Mouse (Mus musculus) hindbrain, embryonic 11.5 days (tissue): Measurements from ENCODE around the gene Abcb6. TPM values are rescaled to one million over a fixed set of nuclear protein-coding genes. Genes with fewer than 3 reads are reported as not detected.
A peak's percentile ranks its signal among the peaks of the same experiment; 100 is the strongest.

Experiments used
- ATAC-seq: fragments of 200-750 bp; cut with Nextera tagmentation; 2 replicates; pipeline ENCODE4 v1.8.0; 2017; ENCODE audit warnings: mild to moderate bottlenecking, moderate TSS enrichment, moderate library complexity; ENCODE audit not compliant: low FRiP score
- DNase-seq: peaks from one replicate; pipeline ENCODE4 v3.0.0-alpha.2; 2015; ENCODE audit warnings: low spot score
- H3K27ac ChIP-seq: fragments of 300-500 bp; sonication (generic); 2 replicates; pipeline ENCODE4 v1.5.1; 2014; ENCODE audit warnings: mild to moderate bottlenecking, low read depth, low read length
- H3K27me3 ChIP-seq: fragments of 300-500 bp; sonication (generic); 2 replicates; pipeline ENCODE4 v1.6.1; 2014; ENCODE audit warnings: mild to moderate bottlenecking, low read length, moderate library complexity, mixed read lengths; ENCODE audit not compliant: control insufficient read depth, insufficient read depth
- H3K36me3 ChIP-seq: fragments of 300-500 bp; sonication (generic); 2 replicates; pipeline ENCODE4 v1.6.1; 2014; ENCODE audit warnings: mild to moderate bottlenecking, low read length, moderate library complexity, mixed read lengths; ENCODE audit not compliant: control insufficient read depth, insufficient read depth
- H3K4me1 ChIP-seq: fragments of 300-500 bp; sonication (generic); replicated peaks from 2 replicates; pipeline ENCODE4 v1.6.1; 2014; ENCODE audit warnings: low read length, mixed read lengths; ENCODE audit not compliant: control insufficient read depth, insufficient read depth
- H3K4me2 ChIP-seq: fragments of 300-500 bp; sonication (generic); replicated peaks from 2 replicates; pipeline ENCODE4 v1.6.1; 2014; ENCODE audit warnings: mild to moderate bottlenecking, low read depth, low read length
- H3K4me3 ChIP-seq: fragments of 300-500 bp; sonication (generic); 2 replicates; pipeline ENCODE4 v1.5.1; 2014; ENCODE audit warnings: low read depth, low read length
- H3K9ac ChIP-seq: fragments of 300-500 bp; sonication (generic); 2 replicates; pipeline ENCODE4 v1.6.1; 2014; ENCODE audit warnings: low read depth, low read length
- H3K9me3 ChIP-seq: fragments of 300-500 bp; sonication (generic); 2 replicates; pipeline ENCODE4 v1.6.1; 2016; ENCODE audit warnings: low read length; ENCODE audit not compliant: control insufficient read depth
- WGBS: fragments of 180-500 bp; shearing (Covaris S2); extraction: QIAGEN DNeasy Blood & Tissue Kit; methylation state at CpG from one replicate; pipeline ENCODE4 v1.1.7; 2014; 5-methylcytosine and 5-hydroxymethylcytosine counted together
- polyA plus RNA-seq: library from polyadenylated mRNA; unstranded; fragments of >200 nt; fragmentation: Nextera tagmentation; extraction: Ambion mirVana; gene quantifications from 2 replicates; pipeline ENCODE4 v1.2.1, GENCODE M21; 2014

Abcb6 gene
- polyA plus RNA-seq, 1 experiment from 2014 or later, result 21.8 TPM

DNA sequence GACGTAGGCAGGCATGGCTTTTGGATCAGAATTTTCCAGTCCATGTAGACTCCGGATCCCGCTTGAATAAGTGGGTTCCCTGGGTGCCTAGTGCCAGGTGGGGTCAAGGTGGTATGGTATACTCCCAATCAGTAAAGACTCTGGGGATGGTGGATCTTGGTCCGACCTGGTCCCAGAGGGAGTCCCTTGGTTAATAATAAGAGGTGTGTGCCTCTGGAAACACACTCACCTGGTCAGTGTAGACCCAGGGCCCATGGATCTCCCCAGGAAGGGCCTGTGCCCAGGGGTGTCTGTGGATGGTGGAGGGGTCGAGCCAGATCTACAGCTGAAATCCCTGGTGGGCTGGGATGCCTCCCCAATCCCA lies 11.0 kb upstream of the Abcb6 start:
- peak overlapping the region; percentile 78 for H3K4me3 ChIP-seq
- DNase-seq, result no peak
- H3K4me2 ChIP-seq, result peak overlapping the region; percentile 95
- no peaks in the 10 kb centered on the region for H3K36me3 ChIP-seq
- peak overlapping the region; percentile 90 for H3K27ac ChIP-seq
- WGBS, result 43% methylated on average over 5 of the region's 5 CpGs
- H3K9me3 ChIP-seq, result no peaks in the 10 kb centered on the region
- H3K27me3 ChIP-seq, result no peaks in the 10 kb centered on the region
- peak overlapping the region; percentile 87 for H3K9ac ChIP-seq
- no peaks in the 10 kb centered on the region for H3K4me1 ChIP-seq
- ATAC-seq, result no peak

DNA sequence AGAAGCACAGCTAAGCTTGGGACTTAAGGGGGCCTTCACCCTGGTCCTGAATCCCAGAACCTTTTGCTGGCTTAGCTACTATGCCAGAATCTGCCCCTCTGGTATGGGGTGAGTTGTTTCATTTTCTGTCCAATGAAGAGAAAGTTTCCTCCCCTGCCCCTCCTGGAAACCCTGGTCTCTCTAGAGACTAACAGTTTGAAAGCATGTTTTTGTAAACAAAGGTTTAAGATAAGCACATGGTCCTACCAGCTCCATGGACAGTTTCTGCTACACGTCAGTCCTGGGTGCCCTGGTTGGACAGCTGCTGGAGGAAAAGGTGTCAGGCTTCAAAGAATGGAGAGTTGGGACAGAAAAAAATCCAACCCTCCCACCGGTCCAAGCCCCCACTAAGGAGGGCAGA lies 10.4 kb upstream of the Abcb6 start:
- Histone ChIP-seq H3K9ac (no peak overlapping the region), H3K4me2 (no peak overlapping the region), H3K27me3 (no peaks in the 10 kb centered on the region), H3K4me3 (no peak overlapping the region), H3K36me3 (no peaks in the 10 kb centered on the region), H3K27ac (no peak overlapping the region), H3K4me1 (no peaks in the 10 kb centered on the region), H3K9me3 (no peaks in the 10 kb centered on the region)
- DNase-seq (no peak), ATAC-seq (no peak)
- WGBS, result 73% methylated on average over 2 of the region's 2 CpGs

DNA sequence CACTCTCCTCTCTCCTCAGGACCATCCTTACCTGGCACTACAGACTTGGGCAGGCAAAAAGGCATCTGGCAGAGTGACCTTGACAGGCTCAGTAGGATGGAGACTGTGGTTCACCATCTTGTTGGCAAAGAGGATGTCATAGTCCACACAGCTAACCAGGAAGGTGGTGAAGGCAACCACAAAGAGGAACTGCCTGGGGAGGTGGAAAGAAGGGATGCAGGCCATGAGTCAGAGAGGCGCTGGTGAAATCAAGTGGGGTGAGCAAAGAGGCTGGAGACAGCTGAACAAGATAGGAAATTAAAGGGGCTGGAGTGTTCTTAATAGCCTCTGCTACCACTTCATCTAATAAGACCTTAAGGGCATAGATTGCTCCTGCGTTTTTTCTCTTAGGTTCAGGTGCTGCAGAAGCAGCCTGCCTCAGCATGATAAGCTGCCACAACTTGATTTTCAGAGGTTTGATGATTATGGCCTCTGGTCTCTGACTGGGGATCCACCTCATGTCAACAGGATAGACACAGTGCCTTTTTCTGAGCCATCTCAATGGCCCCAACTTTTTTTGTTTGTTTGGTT lies 7.8 kb upstream of the Abcb6 start:
- no peak for ATAC-seq
- 90% methylated on average over 2 of the region's 2 CpGs for WGBS
- no peaks in the 10 kb centered on the region for H3K9me3 ChIP-seq
- no peak for DNase-seq
- H3K4me3 ChIP-seq, result no peak overlapping the region
- no peak overlapping the region for H3K4me2 ChIP-seq
- H3K9ac ChIP-seq, result no peak overlapping the region
- no peaks in the 10 kb centered on the region for H3K27me3 ChIP-seq
- H3K27ac ChIP-seq, result no peak overlapping the region
- no peaks in the 10 kb centered on the region; the same call in 1 of the 2 replicates for H3K36me3 ChIP-seq
- H3K4me1 ChIP-seq, result no peaks in the 10 kb centered on the region

DNA sequence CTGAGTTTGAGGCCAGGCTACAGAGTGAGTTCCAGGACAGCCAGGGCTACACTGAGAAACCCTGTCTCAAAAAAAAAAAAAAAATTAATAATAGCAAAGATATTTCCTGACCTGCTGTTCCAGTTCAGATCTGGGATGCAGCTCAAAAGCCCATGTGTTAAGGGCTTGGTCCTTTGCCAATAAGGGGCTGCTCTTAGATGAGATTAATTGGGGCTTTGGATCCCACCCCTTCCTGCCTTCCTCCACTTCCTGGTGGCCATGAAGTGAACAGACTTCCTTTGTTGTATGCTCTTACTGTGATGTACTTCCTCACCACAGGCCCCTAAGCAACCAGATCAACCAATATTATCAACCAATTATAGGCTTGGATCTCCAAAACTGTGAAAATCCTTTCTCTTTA lies 6.9 kb upstream of the Abcb6 start:
- Histone ChIP-seq H3K9me3 (no peaks in the 10 kb centered on the region), H3K27me3 (no peaks in the 10 kb centered on the region), H3K27ac (no peak overlapping the region), H3K4me3 (no peak overlapping the region), H3K9ac (no peak overlapping the region), H3K4me1 (no peaks in the 10 kb centered on the region), H3K36me3 (peaks cover 4% of the 10 kb centered on the region; the same call in 1 of the 2 replicates), H3K4me2 (no peak overlapping the region)
- no peak for DNase-seq
- ATAC-seq, result no peak

DNA sequence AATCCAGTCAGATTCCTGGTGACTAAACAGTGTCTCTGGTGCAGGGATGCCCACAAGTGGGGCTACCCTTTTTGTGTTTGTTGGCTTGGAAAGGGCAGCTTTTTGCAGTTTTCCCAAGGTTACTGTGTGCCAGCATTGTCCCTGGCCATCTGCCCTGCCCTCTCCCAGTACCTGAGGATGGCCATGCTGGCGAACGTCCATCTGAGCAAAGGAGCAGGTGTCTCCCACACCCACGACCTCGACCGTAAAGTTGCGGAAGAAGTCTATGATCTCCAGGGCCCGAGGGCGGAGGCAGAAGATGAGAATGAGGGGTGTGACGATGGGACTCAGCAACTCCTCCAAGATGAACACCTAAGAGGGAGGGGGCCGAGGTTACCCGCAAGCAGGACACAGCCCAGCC lies 5.3 kb upstream of the Abcb6 start:
- Histone ChIP-seq H3K36me3 (peaks cover 4% of the 10 kb centered on the region; the same call in 1 of the 2 replicates), H3K27ac (no peak overlapping the region), H3K4me2 (no peak overlapping the region), H3K4me1 (no peaks in the 10 kb centered on the region), H3K4me3 (no peak overlapping the region), H3K9me3 (no peaks in the 10 kb centered on the region), H3K9ac (no peak overlapping the region), H3K27me3 (no peaks in the 10 kb centered on the region)
- WGBS, result 93% methylated on average over 11 of the region's 11 CpGs
- ATAC-seq, result no peak
- DNase-seq, result no peak

DNA sequence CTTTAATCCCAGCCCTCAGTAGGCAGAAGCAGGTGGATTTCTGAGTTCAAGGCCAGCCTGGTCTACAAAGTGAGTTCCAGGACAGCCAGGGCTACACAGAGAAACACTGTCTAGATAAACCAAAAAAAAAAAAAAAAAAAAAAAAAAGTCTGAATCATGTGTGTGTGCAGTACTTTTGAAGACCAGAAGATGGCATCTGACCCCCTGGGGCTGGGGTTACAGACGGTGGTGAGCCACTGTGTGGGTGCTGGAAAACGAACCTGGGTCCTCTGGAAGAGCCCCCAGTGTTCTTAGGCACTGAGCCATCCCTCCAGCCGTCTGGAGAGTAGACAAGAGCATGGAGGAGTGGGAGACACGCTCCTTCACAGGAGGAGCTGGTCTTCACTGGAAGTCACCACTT lies 2.0 kb upstream of the Abcb6 start:
- Histone ChIP-seq H3K4me3 (no peak overlapping the region), H3K9me3 (no peaks in the 10 kb centered on the region), H3K9ac (no peak overlapping the region), H3K36me3 (peaks cover 6% of the 10 kb centered on the region), H3K4me2 (no peak overlapping the region), H3K27ac (no peak overlapping the region), H3K27me3 (no peaks in the 10 kb centered on the region), H3K4me1 (peaks cover 3% of the 10 kb centered on the region; the same call in 1 of the 2 replicates)
- ATAC-seq (no peak), DNase-seq (no peak)
- WGBS, result 84% methylated on average over 4 of the region's 4 CpGs

DNA sequence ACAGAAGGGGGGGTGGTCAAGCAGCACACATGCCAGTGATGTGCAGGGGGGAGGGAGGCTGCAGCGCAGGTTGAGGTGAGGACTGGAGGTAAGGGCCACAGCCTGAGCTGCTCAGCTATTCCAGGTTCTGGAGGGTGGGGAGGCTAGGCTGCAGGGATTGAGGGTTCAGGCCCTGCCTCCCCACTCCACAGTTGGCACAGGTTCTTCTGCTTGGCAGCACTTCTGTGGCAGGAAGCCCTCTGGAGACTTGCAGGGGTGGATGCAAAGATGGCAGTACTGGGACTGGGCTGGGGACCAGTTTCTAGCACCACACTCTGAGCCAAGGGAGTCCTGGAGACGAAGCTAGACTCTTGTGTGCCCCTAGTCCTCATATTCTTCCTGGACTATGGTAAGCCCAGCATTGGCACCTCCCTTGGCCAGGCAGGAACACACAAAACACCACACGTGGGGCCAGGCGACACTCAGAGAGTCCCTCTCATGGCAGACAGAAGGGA lies 1.2 kb upstream of the Abcb6 start:
- H3K9me3 ChIP-seq, result no peaks in the 10 kb centered on the region
- 81% methylated on average over 4 of the region's 4 CpGs for WGBS
- no peak for ATAC-seq

DNA sequence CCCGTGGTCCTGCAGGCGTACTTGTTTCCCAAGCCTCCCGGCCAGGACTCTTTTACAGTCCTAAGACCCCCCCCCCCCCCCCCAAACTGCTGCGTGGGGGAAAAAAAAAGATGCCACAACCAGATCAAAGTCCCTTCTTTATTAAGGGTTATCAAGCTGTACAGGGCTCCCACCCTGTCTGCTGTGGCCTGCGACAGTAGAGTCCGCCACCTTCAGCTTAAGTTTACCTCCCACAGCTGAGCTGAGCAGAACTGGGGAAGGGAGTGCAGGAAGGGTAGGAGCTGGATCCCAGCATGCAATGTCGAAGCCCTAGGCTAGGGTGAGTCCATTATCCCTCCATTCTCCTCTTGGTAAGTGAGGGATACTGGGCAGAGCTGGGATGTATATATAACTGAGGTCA lies 549 bp upstream of the Abcb6 start:
- DNase-seq, result no peak
- H3K4me1 ChIP-seq, result peaks cover 3% of the 10 kb centered on the region; the same call in 1 of the 2 replicates
- H3K4me3 ChIP-seq, result no peak overlapping the region
- H3K36me3 ChIP-seq, result peaks cover 7% of the 10 kb centered on the region
- peak overlapping the region; percentile 60; the same call in 1 of the 2 replicates for H3K9ac ChIP-seq
- 46% methylated on average over 6 of the region's 7 CpGs for WGBS
- no peaks in the 10 kb centered on the region for H3K27me3 ChIP-seq
- peak overlapping the region; percentile 95 for H3K4me2 ChIP-seq
- ATAC-seq, result 0 out of 2 replicates have a peak, but pooled peaks have one; percentile 3
- no peak overlapping the region for H3K27ac ChIP-seq
- H3K9me3 ChIP-seq, result no peaks in the 10 kb centered on the region

More for the DNA sequence above, 1.2 kb upstream of the Abcb6 start:
- no peak for DNase-seq
- no peak overlapping the region for H3K4me3 ChIP-seq
- H3K4me2 ChIP-seq, result no peak overlapping the region
- H3K27me3 ChIP-seq, result no peaks in the 10 kb centered on the region
- H3K4me1 ChIP-seq, result peaks cover 3% of the 10 kb centered on the region; the same call in 1 of the 2 replicates
- no peak overlapping the region for H3K9ac ChIP-seq
- peaks cover 7% of the 10 kb centered on the region for H3K36me3 ChIP-seq
- H3K27ac ChIP-seq, result no peak overlapping the region

DNA sequence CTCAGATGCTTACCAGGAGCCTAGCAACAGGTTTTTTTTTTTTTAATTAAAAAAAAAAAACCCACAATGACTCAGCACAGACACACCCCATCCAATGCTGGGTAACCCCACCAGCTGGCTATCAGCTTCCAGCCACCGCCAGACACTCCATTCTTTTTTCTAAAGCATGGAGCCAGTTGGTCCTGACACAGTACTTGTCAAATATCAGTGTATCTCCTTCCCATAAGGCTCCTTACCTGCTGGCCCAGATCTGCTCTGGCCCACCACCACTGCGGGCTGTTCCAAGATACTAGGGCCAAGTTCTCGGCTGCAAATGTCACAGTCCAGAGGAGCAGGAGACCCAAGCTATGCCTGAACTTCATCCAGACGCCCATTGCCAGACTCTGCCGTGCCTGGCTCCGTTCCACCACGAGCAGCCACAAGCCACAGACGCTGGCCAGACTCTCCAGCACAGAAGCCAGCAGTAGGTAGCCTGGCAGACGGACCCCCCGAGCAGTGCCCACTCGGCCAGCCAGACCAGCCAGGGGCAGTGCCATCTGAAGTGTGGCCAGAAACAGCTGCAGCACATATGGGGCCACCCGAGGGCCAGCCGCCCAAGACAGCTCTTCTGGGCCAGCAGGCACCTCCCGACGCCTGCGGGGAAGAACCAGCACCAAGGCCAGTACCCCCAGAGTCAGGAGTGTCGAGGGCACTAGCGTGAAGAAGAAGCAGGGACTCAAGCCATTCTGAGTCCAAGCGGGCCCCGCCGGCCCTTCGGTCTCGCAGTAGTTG lies 673 bp downstream of the Abcb6 start:
- Histone ChIP-seq H3K4me3 (peak overlapping the region; percentile 59), H3K4me2 (peak overlapping the region; percentile 95), H3K27ac (peak overlapping the region; percentile 51), H3K4me1 (peaks cover 3% of the 10 kb centered on the region; the same call in 1 of the 2 replicates), H3K27me3 (no peaks in the 10 kb centered on the region), H3K9ac (peak overlapping the region; percentile 60), H3K9me3 (no peaks in the 10 kb centered on the region), H3K36me3 (peaks cover 7% of the 10 kb centered on the region)
- 10% methylated on average over 23 of the region's 23 CpGs for WGBS
- DNase-seq (peak; percentile 9), ATAC-seq (peak; percentile 12)
